Mouse (Mus musculus): ENCODE measurements around the gene Iqch. TPM values are rescaled to one million over a fixed set of nuclear protein-coding genes. Genes with fewer than 3 reads are reported as not detected.
A peak's percentile ranks its signal among the peaks of the same experiment; 100 is the strongest.

Gene Iqch
- polyA plus RNA-seq, 1 experiment from 2014 or later, result 0.53 TPM

- H3K27me3 ChIP-seq, result no peaks in the 10 kb centered on the region
- no peaks in the 10 kb centered on the region for H3K36me3 ChIP-seq
- ATAC-seq (ENCODE audit: low read depth), result no peak
- H3K4me1 ChIP-seq (replicated peaks), result no peaks in the 10 kb centered on the region
- no peak overlapping the region for H3K4me2 ChIP-seq
- no peak overlapping the region for H3K4me3 ChIP-seq
- H3K9me3 ChIP-seq, result no peaks in the 10 kb centered on the region
- 84% methylated on average over 2 of the region's 2 CpGs for whole genome bisulfite sequencing
- H3K27ac ChIP-seq (replicated peaks), result no peak overlapping the region
- no peak overlapping the region for H3K9ac ChIP-seq
These were observed 22.2 kb downstream of the Iqch start for GRCm38 (mm10) chr9:63580046-63580445.

DNA sequence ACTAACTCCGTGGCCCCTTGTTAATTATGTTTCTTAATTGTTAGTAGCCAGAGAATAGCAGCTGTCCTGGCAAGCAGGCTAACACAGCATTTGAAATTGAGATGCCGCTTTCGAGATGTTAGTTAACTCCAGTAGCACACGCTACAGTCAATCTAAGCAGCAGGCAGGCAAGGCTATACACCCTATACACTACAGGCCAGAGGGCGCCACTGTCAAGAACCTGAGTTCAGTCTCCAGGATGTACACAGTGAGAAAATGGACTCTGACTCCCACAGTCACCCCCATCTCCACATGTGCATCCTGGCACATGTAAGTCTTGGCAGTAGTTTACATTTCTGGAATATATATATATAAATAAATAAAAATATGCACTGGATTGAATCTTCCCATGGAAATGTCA is 22.6 kb downstream of the Iqch start:
- Histone ChIP-seq H3K4me1 (replicated peaks) (no peaks in the 10 kb centered on the region), H3K27me3 (no peaks in the 10 kb centered on the region), H3K4me3 (no peak overlapping the region), H3K9ac (no peak overlapping the region), H3K9me3 (no peaks in the 10 kb centered on the region), H3K27ac (replicated peaks) (no peak overlapping the region), H3K36me3 (no peaks in the 10 kb centered on the region), H3K4me2 (no peak overlapping the region)
- ATAC-seq (ENCODE audit: low read depth), result no peak
- WGBS, result 82% methylated on average over 5 of the region's 5 CpGs

- H3K4me2 ChIP-seq, result no peak overlapping the region
- ATAC-seq (ENCODE audit: low read depth), result no peak
- H3K9ac ChIP-seq, result no peak overlapping the region
- H3K4me3 ChIP-seq, result no peak overlapping the region
- no peaks in the 10 kb centered on the region for H3K4me1 ChIP-seq (replicated peaks)
- H3K27ac ChIP-seq (replicated peaks), result no peak overlapping the region
- no peaks in the 10 kb centered on the region for H3K27me3 ChIP-seq
- H3K9me3 ChIP-seq, result no peaks in the 10 kb centered on the region
- no peaks in the 10 kb centered on the region for H3K36me3 ChIP-seq
- 91% methylated on average over 3 of the region's 3 CpGs for WGBS
These were observed 24.8 kb downstream of the Iqch start for GRCm38 (mm10) chr9:63577469-63577868.

DNA sequence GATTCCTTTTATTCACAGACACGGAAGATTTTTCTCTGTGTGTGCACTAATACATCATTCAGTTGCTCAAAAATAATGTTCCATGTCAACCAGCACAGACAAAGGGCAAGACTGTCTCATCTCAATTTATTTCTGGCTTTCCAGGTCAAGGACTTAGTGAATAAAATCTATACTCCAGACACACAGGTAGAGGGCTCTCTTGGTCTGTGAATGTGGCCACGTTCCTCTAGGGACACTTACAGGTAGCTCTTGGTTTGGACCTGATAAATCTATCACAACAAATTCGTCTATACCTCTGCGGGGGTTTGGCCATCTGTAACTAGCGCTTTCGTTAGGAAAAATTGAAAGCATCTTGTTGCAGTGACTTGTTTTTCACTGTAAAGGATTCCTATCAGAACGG is 29.4 kb downstream of the Iqch start:
- Histone ChIP-seq H3K4me2 (no peak overlapping the region), H3K27me3 (no peaks in the 10 kb centered on the region; the same call in 1 of the 2 replicates), H3K36me3 (no peaks in the 10 kb centered on the region), H3K4me3 (no peak overlapping the region), H3K9me3 (no peaks in the 10 kb centered on the region), H3K27ac (replicated peaks) (no peak overlapping the region), H3K4me1 (replicated peaks) (peaks cover 21% of the 10 kb centered on the region), H3K9ac (no peak overlapping the region)
- ATAC-seq (ENCODE audit: low read depth), result no peak
- 72% methylated on average over 7 of the region's 7 CpGs for WGBS

GRCm38 (mm10) chr9:63571895-63572294 is 30.4 kb downstream of the Iqch start:
- H3K4me2 ChIP-seq, result no peak overlapping the region
- H3K36me3 ChIP-seq, result no peaks in the 10 kb centered on the region
- no peak overlapping the region for H3K4me3 ChIP-seq
- no peaks in the 10 kb centered on the region; the same call in 1 of the 2 replicates for H3K27me3 ChIP-seq
- ATAC-seq (ENCODE audit: low read depth), result no peak
- WGBS, result 35% methylated on average over 6 of the region's 6 CpGs
- peaks cover 30% of the 10 kb centered on the region for H3K4me1 ChIP-seq (replicated peaks)
- no peak overlapping the region for H3K9ac ChIP-seq
- H3K9me3 ChIP-seq, result no peaks in the 10 kb centered on the region
- no peak overlapping the region for H3K27ac ChIP-seq (replicated peaks)

DNA sequence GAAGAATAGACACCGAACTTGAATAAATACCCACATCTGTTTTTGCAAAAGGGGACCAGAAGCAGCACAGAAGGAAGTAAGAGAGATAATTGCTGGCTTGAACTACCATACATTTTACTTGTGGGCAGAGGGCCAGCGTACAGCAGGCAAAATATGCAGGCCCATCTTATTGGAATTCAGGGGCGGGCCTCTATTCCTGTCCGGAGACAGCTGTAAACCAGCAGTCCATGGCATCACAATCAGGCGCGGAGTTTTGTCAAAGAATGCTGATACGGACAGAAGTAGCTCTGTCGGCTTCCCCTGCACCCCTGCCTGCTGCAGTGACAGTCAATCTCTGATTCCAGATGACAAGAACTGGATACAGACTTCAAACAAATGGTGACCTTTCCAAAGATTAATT is 33.5 kb downstream of the Iqch start:
- Histone ChIP-seq H3K27me3 (no peaks in the 10 kb centered on the region; the same call in 1 of the 2 replicates), H3K4me3 (no peak overlapping the region), H3K9ac (no peak overlapping the region), H3K4me1 (replicated peaks) (peaks cover 30% of the 10 kb centered on the region), H3K27ac (replicated peaks) (peak overlapping the region; percentile 43), H3K9me3 (no peaks in the 10 kb centered on the region), H3K4me2 (peak overlapping the region; percentile 28), H3K36me3 (no peaks in the 10 kb centered on the region)
- no peak for ATAC-seq (ENCODE audit: low read depth)
- 10% methylated on average over 8 of the region's 8 CpGs for WGBS

- H3K36me3 ChIP-seq, result no peaks in the 10 kb centered on the region
- H3K4me2 ChIP-seq, result no peak overlapping the region
- H3K4me1 ChIP-seq (replicated peaks), result peaks cover 30% of the 10 kb centered on the region
- peak overlapping the region; percentile 43 for H3K27ac ChIP-seq (replicated peaks)
- H3K9ac ChIP-seq, result no peak overlapping the region
- no peak for ATAC-seq (ENCODE audit: low read depth)
- no peaks in the 10 kb centered on the region; the same call in 1 of the 2 replicates for H3K27me3 ChIP-seq
- 59% methylated on average over 6 of the region's 6 CpGs for WGBS
- H3K4me3 ChIP-seq, result no peak overlapping the region
- H3K9me3 ChIP-seq, result no peaks in the 10 kb centered on the region
These were observed 34.0 kb downstream of the Iqch start for GRCm38 (mm10) chr9:63568314-63568713.

DNA sequence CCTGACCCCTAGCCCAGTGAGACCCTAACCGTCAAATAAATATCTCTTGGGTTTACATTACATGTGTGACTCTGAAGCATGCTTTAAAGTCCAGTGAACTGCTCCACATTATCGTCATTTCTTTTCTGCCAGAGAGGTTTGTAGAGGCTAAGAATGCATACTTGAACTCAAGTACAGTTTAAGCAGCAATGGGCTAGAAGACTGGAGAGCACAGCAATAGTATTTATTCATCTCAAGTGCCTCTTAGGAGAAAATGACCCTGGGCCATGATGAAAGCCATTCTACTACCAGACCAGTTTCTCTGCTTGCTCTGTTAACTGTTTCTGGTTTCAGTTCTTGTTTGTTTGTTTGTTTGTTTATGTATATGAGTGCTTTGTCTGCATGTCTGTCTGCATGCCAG is 38.9 kb downstream of the Iqch start:
- no peak overlapping the region for H3K4me3 ChIP-seq
- H3K4me1 ChIP-seq (replicated peaks), result peaks cover 27% of the 10 kb centered on the region
- no peaks in the 10 kb centered on the region for H3K9me3 ChIP-seq
- H3K27ac ChIP-seq (replicated peaks), result no peak overlapping the region
- H3K4me2 ChIP-seq, result no peak overlapping the region
- ATAC-seq (ENCODE audit: low read depth), result no peak
- no peaks in the 10 kb centered on the region for H3K36me3 ChIP-seq
- WGBS, result 88% methylated on average over 2 of the region's 2 CpGs
- H3K27me3 ChIP-seq, result no peaks in the 10 kb centered on the region
- H3K9ac ChIP-seq, result no peak overlapping the region

DNA sequence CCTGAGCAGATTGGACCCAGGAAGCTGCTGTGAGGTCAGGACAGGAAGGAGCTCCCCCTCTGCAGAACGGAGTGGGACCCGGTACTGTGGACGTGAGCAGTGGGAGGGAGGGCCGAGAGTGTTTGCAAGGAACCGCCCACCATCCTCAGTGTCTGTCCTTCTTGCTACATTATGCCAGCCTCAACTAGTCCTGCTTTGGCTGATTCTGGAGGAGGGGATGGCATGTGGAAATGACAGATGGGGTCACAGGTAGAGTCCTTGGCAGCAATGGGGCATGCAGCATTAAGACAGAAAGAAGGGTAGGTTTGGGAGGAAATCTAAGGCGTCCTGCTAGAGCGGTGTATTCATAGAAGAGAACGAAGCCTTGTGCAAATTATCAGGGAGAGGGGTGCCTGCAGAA is 40.4 kb downstream of the Iqch start:
- peaks cover 16% of the 10 kb centered on the region for H3K4me1 ChIP-seq (replicated peaks)
- no peaks in the 10 kb centered on the region for H3K9me3 ChIP-seq
- H3K4me2 ChIP-seq, result no peak overlapping the region
- no peak for ATAC-seq (ENCODE audit: low read depth)
- H3K4me3 ChIP-seq, result no peak overlapping the region
- no peak overlapping the region for H3K9ac ChIP-seq
- H3K27me3 ChIP-seq, result no peaks in the 10 kb centered on the region
- no peak overlapping the region for H3K27ac ChIP-seq (replicated peaks)
- 64% methylated on average over 8 of the region's 8 CpGs for WGBS
- H3K36me3 ChIP-seq, result no peaks in the 10 kb centered on the region

DNA sequence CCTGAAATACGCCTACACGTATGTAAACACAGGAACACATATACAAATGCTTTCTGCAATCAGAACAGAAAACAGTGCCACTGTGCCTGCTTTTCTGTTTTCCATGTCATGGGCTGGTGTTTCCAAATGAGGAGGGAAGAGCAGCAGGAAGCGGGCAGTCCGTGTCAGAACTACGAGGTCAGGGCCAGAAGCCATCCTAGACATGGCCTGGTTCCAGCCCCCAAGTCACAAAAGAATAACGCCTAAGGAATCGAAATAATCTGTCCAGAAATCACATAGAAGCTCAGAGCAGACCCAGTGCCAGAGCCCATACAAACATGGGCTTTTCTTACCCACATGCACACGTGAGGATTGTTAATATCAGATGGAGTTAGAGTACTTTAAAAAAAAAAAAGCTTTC is 45.4 kb downstream of the Iqch start:
- no peak overlapping the region for H3K4me2 ChIP-seq
- H3K27ac ChIP-seq (replicated peaks), result no peak overlapping the region
- H3K27me3 ChIP-seq, result no peaks in the 10 kb centered on the region
- H3K4me3 ChIP-seq, result no peak overlapping the region
- peaks cover 9% of the 10 kb centered on the region for H3K4me1 ChIP-seq (replicated peaks)
- no peaks in the 10 kb centered on the region for H3K36me3 ChIP-seq
- 86% methylated on average over 8 of the region's 8 CpGs for WGBS
- no peak for ATAC-seq (ENCODE audit: low read depth)
- no peaks in the 10 kb centered on the region for H3K9me3 ChIP-seq
- H3K9ac ChIP-seq, result no peak overlapping the region

GRCm38 (mm10) chr9:63556316-63556715 is 46.0 kb downstream of the Iqch start:
- Histone ChIP-seq H3K36me3 (no peaks in the 10 kb centered on the region), H3K9ac (no peak overlapping the region), H3K27me3 (no peaks in the 10 kb centered on the region), H3K9me3 (no peaks in the 10 kb centered on the region), H3K27ac (replicated peaks) (no peak overlapping the region), H3K4me2 (no peak overlapping the region), H3K4me1 (replicated peaks) (0 out of 2 replicates have a peak, but pooled peaks cover 6% of the 10 kb centered on the region), H3K4me3 (no peak overlapping the region)
- WGBS, result 94% methylated on average over 1 of the region's 1 CpGs
- no peak for ATAC-seq (ENCODE audit: low read depth)

DNA sequence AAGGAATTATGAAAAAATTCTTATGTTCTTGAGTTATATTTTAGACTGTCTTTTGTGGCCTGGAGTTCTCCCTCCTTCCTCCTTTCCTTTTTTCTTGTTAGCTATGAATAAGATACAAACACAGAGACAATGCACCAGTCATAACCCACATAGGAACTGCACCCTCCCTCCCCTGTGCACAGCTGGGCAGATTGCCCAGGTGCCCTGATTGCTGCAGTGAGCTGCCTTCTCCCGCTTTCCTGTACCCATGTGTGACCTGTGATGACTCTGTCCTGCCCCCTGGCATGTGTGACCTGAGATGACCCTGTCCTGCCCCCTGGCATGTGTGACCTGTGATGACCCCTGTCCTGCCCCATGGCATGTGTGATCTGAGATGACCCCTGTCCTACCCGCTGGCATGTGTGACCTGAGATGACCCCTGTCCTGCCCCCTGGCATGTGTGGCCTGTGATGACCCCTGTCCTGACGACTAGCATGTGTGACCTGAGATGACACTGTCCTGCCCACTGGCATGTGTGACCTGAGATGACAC is 46.8 kb downstream of the Iqch start:
- ATAC-seq (ENCODE audit: low read depth), result no peak
- Histone ChIP-seq H3K27ac (replicated peaks) (no peak overlapping the region), H3K27me3 (no peaks in the 10 kb centered on the region), H3K4me3 (no peak overlapping the region), H3K4me1 (replicated peaks) (0 out of 2 replicates have a peak, but pooled peaks cover 6% of the 10 kb centered on the region), H3K36me3 (no peaks in the 10 kb centered on the region), H3K9me3 (no peaks in the 10 kb centered on the region), H3K4me2 (no peak overlapping the region), H3K9ac (no peak overlapping the region)
- WGBS, result 55% methylated on average over 3 of the region's 3 CpGs

GRCm38 (mm10) chr9:63553628-63554027 is 48.7 kb downstream of the Iqch start:
- H3K9me3 ChIP-seq, result no peaks in the 10 kb centered on the region
- no peaks in the 10 kb centered on the region for H3K36me3 ChIP-seq
- no peak overlapping the region for H3K9ac ChIP-seq
- no peak overlapping the region for H3K4me2 ChIP-seq
- H3K4me1 ChIP-seq (replicated peaks), result 0 out of 2 replicates have a peak, but pooled peaks cover 6% of the 10 kb centered on the region
- no peak overlapping the region for H3K4me3 ChIP-seq
- no peaks in the 10 kb centered on the region for H3K27me3 ChIP-seq
- no peak for ATAC-seq (ENCODE audit: low read depth)
- 84% methylated on average over 3 of the region's 3 CpGs for WGBS
- H3K27ac ChIP-seq (replicated peaks), result no peak overlapping the region
